Mouse (Mus musculus) intestine, embryonic 15.5 days (tissue): ENCODE measurements at regions not wholly inside any gene's neighbourhood (a gene's known extent, or its start where the extent isn't known, plus 50 kb on each side); places are given as distances from the start of the nearest gene placed in this dataset.

Source experiments
- ATAC-seq: fragments of 200-750 bp; cut with Nextera tagmentation; 2 replicates; pipeline ENCODE4 v1.8.0; 2017; ENCODE audit warnings: moderate TSS enrichment, moderate library complexity
- H3K27ac ChIP-seq: fragments of 300-500 bp; sonication (generic); 2 replicates; pipeline ENCODE4 v1.5.1; 2015; ENCODE audit warnings: mild to moderate bottlenecking, inconsistent platforms
- H3K27me3 ChIP-seq: fragments of 300-500 bp; sonication (generic); replicated peaks from 2 replicates; pipeline ENCODE4 v1.6.1; 2015; ENCODE audit warnings: inconsistent platforms
- H3K36me3 ChIP-seq: fragments of 300-500 bp; sonication (generic); 2 replicates; pipeline ENCODE4 v1.6.1; 2015; ENCODE audit warnings: inconsistent platforms
- H3K4me1 ChIP-seq: fragments of 300-500 bp; sonication (generic); replicated peaks from 2 replicates; pipeline ENCODE4 v1.6.1; 2015; ENCODE audit warnings: inconsistent platforms
- H3K4me2 ChIP-seq: fragments of 300-500 bp; sonication (generic); replicated peaks from 2 replicates; pipeline ENCODE4 v1.6.1; 2015; ENCODE audit warnings: mild to moderate bottlenecking, inconsistent platforms
- H3K4me3 ChIP-seq: fragments of 300-500 bp; sonication (generic); replicated peaks from 2 replicates; pipeline ENCODE4 v1.5.1; 2015; ENCODE audit warnings: inconsistent platforms
- H3K9ac ChIP-seq: fragments of 300-500 bp; sonication (generic); 2 replicates; pipeline ENCODE4 v1.6.1; 2015; ENCODE audit warnings: inconsistent platforms
- H3K9me3 ChIP-seq: fragments of 300-500 bp; sonication (generic); 2 replicates; pipeline ENCODE4 v1.6.1; 2016; ENCODE audit warnings: inconsistent platforms
- WGBS: fragments of 180-500 bp; shearing (Covaris S2); methylation state at CpG from one replicate; pipeline ENCODE4 v1.1.7; 2015; 5-methylcytosine and 5-hydroxymethylcytosine counted together

DNA sequence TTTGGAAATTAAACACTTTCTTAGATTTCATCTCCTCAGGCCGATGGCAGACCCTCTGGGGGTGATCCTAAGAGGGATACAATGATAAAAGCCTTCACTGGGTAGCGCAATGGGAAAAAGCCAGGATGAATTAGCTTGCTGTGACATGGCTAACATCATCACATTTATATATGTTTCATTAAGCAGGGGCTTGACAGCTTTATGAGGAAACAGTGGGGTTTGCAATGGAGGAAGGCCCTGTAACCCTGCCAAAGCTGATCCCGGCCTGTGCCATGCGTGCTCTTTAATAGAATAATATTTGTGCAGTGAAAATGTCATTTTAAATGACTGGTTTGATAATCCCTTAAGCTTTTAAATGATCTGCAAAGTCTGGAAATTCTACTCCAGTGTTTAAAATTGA lies 298.5 kb downstream of the Slc4a3 start:
- ATAC-seq, result no peak
- no peaks in the 10 kb centered on the region for H3K9me3 ChIP-seq
- no peak overlapping the region for H3K4me3 ChIP-seq
- H3K9ac ChIP-seq, result no peak overlapping the region
- H3K36me3 ChIP-seq, result no peaks in the 10 kb centered on the region
- no peaks in the 10 kb centered on the region for H3K27me3 ChIP-seq
- peaks cover 4% of the 10 kb centered on the region; the same call in 1 of the 2 replicates for H3K4me1 ChIP-seq
- no peak overlapping the region for H3K27ac ChIP-seq
- H3K4me2 ChIP-seq, result no peak overlapping the region
- WGBS, result 53% methylated on average over 4 of the region's 4 CpGs

GRCm38 (mm10) chr1:75844981-75845380 lies 298.9 kb downstream of the Slc4a3 start:
- Histone ChIP-seq H3K9me3 (no peaks in the 10 kb centered on the region), H3K9ac (no peak overlapping the region), H3K27me3 (no peaks in the 10 kb centered on the region), H3K4me1 (peaks cover 4% of the 10 kb centered on the region; the same call in 1 of the 2 replicates), H3K36me3 (no peaks in the 10 kb centered on the region), H3K27ac (no peak overlapping the region), H3K4me2 (no peak overlapping the region), H3K4me3 (no peak overlapping the region)
- ATAC-seq, result no peak
- WGBS, result 30% methylated on average over 7 of the region's 7 CpGs

- no peak for ATAC-seq
- Histone ChIP-seq H3K36me3 (no peaks in the 10 kb centered on the region), H3K9ac (no peak overlapping the region), H3K4me1 (peaks cover 4% of the 10 kb centered on the region; the same call in 1 of the 2 replicates), H3K4me3 (no peak overlapping the region), H3K27me3 (no peaks in the 10 kb centered on the region), H3K27ac (no peak overlapping the region), H3K9me3 (no peaks in the 10 kb centered on the region), H3K4me2 (no peak overlapping the region)
- 90% methylated on average over 4 of the region's 4 CpGs for WGBS
These were observed 299.9 kb downstream of the Slc4a3 start for GRCm38 (mm10) chr1:75845771-75846535.

GRCm38 (mm10) chr1:75847681-75848080 lies 301.6 kb downstream of the Slc4a3 start:
- 72% methylated on average over 3 of the region's 3 CpGs for WGBS
- Histone ChIP-seq H3K9ac (no peak overlapping the region), H3K4me1 (peaks cover 4% of the 10 kb centered on the region; the same call in 1 of the 2 replicates), H3K27ac (no peak overlapping the region), H3K4me3 (no peak overlapping the region), H3K9me3 (no peaks in the 10 kb centered on the region), H3K27me3 (no peaks in the 10 kb centered on the region), H3K4me2 (no peak overlapping the region), H3K36me3 (no peaks in the 10 kb centered on the region)
- ATAC-seq, result no peak

DNA sequence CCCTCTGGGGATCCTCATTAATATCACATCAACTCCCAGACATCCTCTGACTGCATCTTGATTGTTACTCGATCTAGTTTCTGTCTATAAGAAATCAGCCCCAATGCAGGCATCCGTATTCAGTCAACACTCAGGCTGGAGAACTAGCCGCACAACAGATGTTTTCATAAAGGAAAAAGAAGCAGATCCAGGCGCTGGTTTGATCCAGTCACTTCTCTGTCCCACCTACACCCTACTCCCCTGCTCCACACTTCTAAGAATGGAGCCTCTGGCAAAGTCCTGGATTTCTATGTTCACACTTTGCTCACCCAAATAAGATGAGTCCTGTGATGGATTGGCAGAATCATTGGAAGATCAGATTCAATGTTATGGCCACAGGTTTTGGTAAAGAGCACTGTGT lies 302.4 kb downstream of the Slc4a3 start:
- H3K4me1 ChIP-seq, result peaks cover 4% of the 10 kb centered on the region; the same call in 1 of the 2 replicates
- no peaks in the 10 kb centered on the region for H3K27me3 ChIP-seq
- no peak for ATAC-seq
- H3K9me3 ChIP-seq, result no peaks in the 10 kb centered on the region
- no peak overlapping the region for H3K4me3 ChIP-seq
- no peak overlapping the region for H3K9ac ChIP-seq
- H3K4me2 ChIP-seq, result no peak overlapping the region
- WGBS, result 84% methylated on average over 4 of the region's 4 CpGs
- H3K36me3 ChIP-seq, result no peaks in the 10 kb centered on the region
- no peak overlapping the region for H3K27ac ChIP-seq

DNA sequence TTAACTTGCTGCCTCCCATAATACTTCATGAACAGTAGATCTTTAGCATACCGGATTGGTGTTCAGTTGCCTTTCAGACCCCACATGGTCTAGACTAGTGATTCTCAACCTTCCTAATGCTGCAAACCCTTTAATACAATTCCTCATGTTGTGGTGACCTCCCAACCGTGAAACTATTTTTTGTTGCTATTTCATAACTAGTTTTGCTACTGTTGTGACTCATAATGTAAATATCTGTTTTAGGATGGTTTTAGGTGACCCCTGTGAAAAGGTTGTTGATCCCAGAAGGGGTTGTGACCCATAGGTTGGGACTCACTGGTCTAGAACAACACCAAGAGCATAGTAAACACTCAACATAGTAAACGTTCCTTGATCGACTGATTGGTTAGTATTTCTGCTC lies 304.1 kb downstream of the Slc4a3 start:
- Histone ChIP-seq H3K27me3 (no peaks in the 10 kb centered on the region), H3K27ac (no peak overlapping the region), H3K9me3 (no peaks in the 10 kb centered on the region), H3K9ac (no peak overlapping the region), H3K36me3 (no peaks in the 10 kb centered on the region), H3K4me2 (no peak overlapping the region), H3K4me3 (no peak overlapping the region), H3K4me1 (peaks cover 1% of the 10 kb centered on the region; the same call in 1 of the 2 replicates)
- WGBS, result 93% methylated on average over 4 of the region's 4 CpGs
- no peak for ATAC-seq

- H3K27ac ChIP-seq, result no peak overlapping the region
- H3K27me3 ChIP-seq, result no peaks in the 10 kb centered on the region
- WGBS, result 85% methylated on average over 7 of the region's 7 CpGs
- no peaks in the 10 kb centered on the region for H3K9me3 ChIP-seq
- no peak overlapping the region for H3K9ac ChIP-seq
- no peak overlapping the region for H3K4me2 ChIP-seq
- no peak for ATAC-seq
- no peaks in the 10 kb centered on the region for H3K4me1 ChIP-seq
- H3K36me3 ChIP-seq, result no peaks in the 10 kb centered on the region
- no peak overlapping the region for H3K4me3 ChIP-seq
These were observed 312.6 kb downstream of the Slc4a3 start for GRCm38 (mm10) chr1:75858551-75859255.

- no peaks in the 10 kb centered on the region for H3K36me3 ChIP-seq
- no peaks in the 10 kb centered on the region for H3K9me3 ChIP-seq
- 61% methylated on average over 4 of the region's 4 CpGs for WGBS
- H3K27me3 ChIP-seq, result no peaks in the 10 kb centered on the region
- H3K4me3 ChIP-seq, result no peak overlapping the region
- H3K9ac ChIP-seq, result no peak overlapping the region
- no peak overlapping the region for H3K27ac ChIP-seq
- H3K4me2 ChIP-seq, result no peak overlapping the region
- ATAC-seq, result no peak
- no peaks in the 10 kb centered on the region for H3K4me1 ChIP-seq
These were observed 316.7 kb downstream of the Slc4a3 start for GRCm38 (mm10) chr1:75862757-75863156.

DNA sequence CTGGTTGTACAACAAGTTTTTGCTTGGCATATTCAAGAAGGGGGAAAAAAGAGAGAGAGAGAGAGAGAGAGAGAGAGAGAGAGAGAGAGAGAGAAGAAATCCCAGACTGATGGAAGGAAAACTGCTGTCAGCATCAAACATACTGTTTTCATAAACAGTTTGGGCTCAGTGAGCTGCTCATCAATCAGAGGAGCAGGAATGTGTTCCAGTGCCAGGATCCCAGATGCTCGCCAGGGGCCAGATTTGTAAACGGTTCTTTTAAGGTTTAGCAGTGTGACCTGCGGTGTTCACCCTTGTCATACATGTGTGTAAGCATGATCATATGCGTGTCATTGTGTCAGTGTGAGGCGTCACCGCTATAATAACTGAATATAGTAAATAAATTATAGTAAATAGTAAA lies 320.5 kb downstream of the Slc4a3 start:
- Histone ChIP-seq H3K27ac (no peak overlapping the region), H3K36me3 (no peaks in the 10 kb centered on the region), H3K27me3 (no peaks in the 10 kb centered on the region), H3K4me2 (no peak overlapping the region), H3K4me3 (no peak overlapping the region), H3K9ac (no peak overlapping the region), H3K9me3 (no peaks in the 10 kb centered on the region), H3K4me1 (no peaks in the 10 kb centered on the region)
- 49% methylated on average over 6 of the region's 6 CpGs for WGBS
- no peak for ATAC-seq

GRCm38 (mm10) chr1:75869414-75869813 lies 323.3 kb downstream of the Slc4a3 start:
- no peak overlapping the region for H3K4me3 ChIP-seq
- H3K27me3 ChIP-seq, result no peaks in the 10 kb centered on the region
- no peak overlapping the region for H3K4me2 ChIP-seq
- H3K36me3 ChIP-seq, result no peaks in the 10 kb centered on the region
- no peak for ATAC-seq
- 80% methylated on average over 2 of the region's 2 CpGs for WGBS
- no peaks in the 10 kb centered on the region for H3K9me3 ChIP-seq
- no peaks in the 10 kb centered on the region for H3K4me1 ChIP-seq
- H3K27ac ChIP-seq, result no peak overlapping the region
- H3K9ac ChIP-seq, result no peak overlapping the region

DNA sequence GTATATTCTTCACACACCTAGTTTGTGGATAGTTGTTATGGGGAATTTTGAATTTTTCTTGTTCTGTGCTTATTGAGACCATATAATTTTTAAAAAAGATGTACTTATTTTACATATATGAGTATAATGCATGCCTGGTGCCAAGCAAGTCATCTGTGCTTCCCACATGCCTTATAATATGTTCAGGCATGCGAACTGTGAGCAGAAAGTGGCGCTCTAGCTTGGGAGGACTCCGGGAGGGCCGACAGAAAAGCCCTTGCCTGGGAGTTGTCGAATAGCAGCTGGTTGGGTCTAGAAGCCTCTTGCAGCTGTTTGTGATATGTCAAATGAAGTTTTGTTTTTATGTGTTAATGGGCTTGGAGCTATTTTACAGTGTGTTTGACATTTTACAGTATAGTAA lies 323.8 kb downstream of the Slc4a3 start:
- Histone ChIP-seq H3K4me3 (no peak overlapping the region), H3K4me2 (no peak overlapping the region), H3K4me1 (no peaks in the 10 kb centered on the region), H3K27me3 (no peaks in the 10 kb centered on the region), H3K9ac (no peak overlapping the region), H3K9me3 (no peaks in the 10 kb centered on the region), H3K36me3 (no peaks in the 10 kb centered on the region), H3K27ac (no peak overlapping the region)
- ATAC-seq, result no peak
- WGBS, result 57% methylated on average over 5 of the region's 5 CpGs

GRCm38 (mm10) chr1:75873911-75874310 lies 327.8 kb downstream of the Slc4a3 start:
- 88% methylated on average over 6 of the region's 6 CpGs for WGBS
- Histone ChIP-seq H3K36me3 (no peaks in the 10 kb centered on the region), H3K9me3 (no peaks in the 10 kb centered on the region), H3K4me3 (no peak overlapping the region), H3K27me3 (no peaks in the 10 kb centered on the region), H3K4me1 (no peaks in the 10 kb centered on the region), H3K9ac (no peak overlapping the region), H3K4me2 (no peak overlapping the region), H3K27ac (no peak overlapping the region)
- no peak for ATAC-seq

GRCm38 (mm10) chr1:75877209-75877608 lies 331.1 kb downstream of the Slc4a3 start:
- ATAC-seq, result no peak
- no peaks in the 10 kb centered on the region for H3K4me1 ChIP-seq
- no peaks in the 10 kb centered on the region for H3K36me3 ChIP-seq
- no peak overlapping the region for H3K27ac ChIP-seq
- no peaks in the 10 kb centered on the region for H3K9me3 ChIP-seq
- no peak overlapping the region for H3K4me3 ChIP-seq
- no peak overlapping the region for H3K4me2 ChIP-seq
- WGBS, result 79% methylated on average over 5 of the region's 5 CpGs
- no peak overlapping the region for H3K9ac ChIP-seq
- no peaks in the 10 kb centered on the region for H3K27me3 ChIP-seq
